Mouse (Mus musculus) G1E (cell line): ENCODE data around the gene Coq3. TPM values are rescaled to one million over a fixed set of nuclear protein-coding genes. Genes with fewer than 3 reads are reported as not detected.

Experiments used
- ATAC-seq: 2 replicates; pipeline ENCODE4 v1.8.0; 2016; ENCODE audit warnings: mild to moderate bottlenecking; ENCODE audit not compliant: insufficient number of reproducible peaks, poor library complexity, low FRiP score, severe bottlenecking; ENCODE audit errors: extremely low read depth
- DNase-seq: peaks from one replicate; pipeline ENCODE4 v3.0.0; 2012; ENCODE audit warnings: low spot score
- H3K27me3 ChIP-seq: 2 replicates; pipeline ENCODE4 v1.6.1; 2012; ENCODE audit warnings: mild to moderate bottlenecking, low read length, inconsistent platforms; ENCODE audit not compliant: insufficient read depth
- H3K36me3 ChIP-seq: replicated peaks from 2 replicates; pipeline ENCODE3; 2012; ENCODE audit warnings: mild to moderate bottlenecking, inconsistent platforms
- H3K4me1 ChIP-seq: 2 replicates; pipeline ENCODE4 v1.6.1; 2012; ENCODE audit warnings: low read depth, low read length, inconsistent platforms, mixed read lengths; ENCODE audit not compliant: insufficient read depth
- H3K4me3 ChIP-seq: 2 replicates; pipeline ENCODE4 v1.5.1; 2012; ENCODE audit warnings: low read depth, mild to moderate bottlenecking, inconsistent platforms, low read length, moderate library complexity, mixed read lengths
- H3K9me3 ChIP-seq: replicated peaks from 2 replicates; pipeline ENCODE4 v1.6.1; 2012; ENCODE audit warnings: inconsistent platforms
- CTCF ChIP-seq: IDR thresholded peaks from 2 replicates; pipeline ENCODE4 v1.5.1; 2012; ENCODE audit warnings: low read depth, low read length, inconsistent platforms, mixed read lengths
- GATA1 ChIP-seq: IDR thresholded peaks from 2 replicates; pipeline ENCODE4 v1.6.1; 2012; ENCODE audit warnings: borderline replicate concordance, low read length, inconsistent platforms, mixed read lengths
- GATA2 ChIP-seq: IDR thresholded peaks from 2 replicates; pipeline ENCODE4 v1.6.1; 2012; ENCODE audit warnings: low read depth, low read length, inconsistent platforms, borderline replicate concordance
- POLR2AphosphoS5 ChIP-seq: IDR thresholded peaks from 2 replicates; pipeline ENCODE4 v1.6.1; 2012; ENCODE audit warnings: low read depth, low read length, inconsistent platforms; ENCODE audit not compliant: insufficient replicate concordance
- TAL1 ChIP-seq: conservative IDR thresholded peaks from 2 replicates; pipeline ENCODE4 v1.6.1; 2012; ENCODE audit warnings: low read depth, low read length, inconsistent platforms, mixed read lengths
- polyA plus RNA-seq: library from polyadenylated mRNA; stranded (reverse); fragments of >175 nt; gene quantifications from 2 replicates; pipeline ENCODE4 v1.2.3, GENCODE M21; 2012
- total RNA-seq, 2 experiments: library from RNA; stranded (forward) in 1 of 2; stranded (reverse) in 1 of 2; fragments of 200-1000 nt in 1 of 2; fragments of >200 nt in 1 of 2; fragmentation: Nextera tagmentation in 1 of 2; gene quantifications; 2 replicates each; pipeline ENCODE4 v1.2.3; 2014 to 2017

Coq3 gene
- total RNA-seq (2014; fragmentation: Nextera tagmentation) (12.8 and 14.3 TPM in 2 replicates), total RNA-seq (2017) (13.5 and 15.6 TPM in 2 replicates), polyA plus RNA-seq (5.2 and 6.0 TPM in 2 replicates)

DNA sequence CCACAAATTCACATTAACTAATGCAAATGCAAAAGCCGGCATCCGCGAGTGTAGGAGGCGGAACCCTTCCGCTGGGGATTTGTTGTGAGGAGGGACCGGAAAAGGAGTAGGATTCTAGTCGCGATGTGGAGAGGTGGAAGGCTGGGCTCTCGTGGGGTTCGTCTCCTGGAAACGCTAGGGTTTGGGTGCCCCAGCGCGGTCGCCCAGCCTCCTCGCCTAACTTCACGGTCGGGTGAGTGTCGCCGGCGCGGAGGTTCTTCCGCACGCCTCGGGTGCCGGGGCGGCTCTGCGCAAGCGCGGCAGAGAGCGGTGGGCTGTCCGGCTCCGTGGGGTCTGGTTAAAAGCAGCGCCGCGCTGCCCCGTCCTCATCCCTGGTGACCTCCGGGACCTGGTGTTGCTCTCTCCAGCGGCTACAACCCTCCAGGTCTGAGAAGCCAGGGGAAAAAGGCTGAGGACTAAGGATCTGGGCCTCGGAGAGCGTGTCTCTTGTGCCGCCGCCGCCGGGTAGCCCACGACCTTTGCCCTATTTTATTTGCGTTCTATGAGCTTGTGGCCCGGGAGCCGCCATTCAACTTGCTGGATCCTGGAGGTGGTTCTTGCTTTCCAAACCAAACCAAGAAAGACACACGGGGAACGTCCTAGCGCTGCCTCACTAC, at the start of gene Coq3:
Coq3 (plus strand) TSS at position 109 of the 656 bp plus-strand sequence.
- Histone ChIP-seq H3K27me3 (no peaks in the 10 kb centered on the region), H3K36me3 (peaks cover 43% of the 10 kb centered on the region)

DNA sequence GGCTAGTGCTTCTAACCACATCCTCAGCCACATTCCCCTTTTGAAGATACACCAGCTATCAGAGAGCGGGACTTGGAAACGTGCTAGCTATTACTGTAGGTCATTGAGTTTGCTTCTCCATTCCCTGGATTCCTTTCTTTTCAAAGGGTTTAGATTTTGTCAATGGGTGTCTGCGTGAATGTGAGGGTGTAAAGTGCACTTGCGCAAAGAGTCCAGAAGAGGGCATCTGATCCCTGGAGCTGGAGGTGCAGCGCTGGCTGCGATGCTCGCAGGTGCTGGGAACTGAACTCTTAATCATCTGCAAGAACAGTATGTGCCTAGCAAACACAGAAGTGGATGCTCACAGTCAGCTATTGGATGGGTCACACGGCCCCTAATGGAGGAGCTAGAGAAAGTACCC, 46.6 kb upstream of the Coq3 start:
- peaks cover 41% of the 10 kb centered on the region for H3K36me3 ChIP-seq
- no peaks in the 10 kb centered on the region for H3K27me3 ChIP-seq
- TF ChIP-seq GATA1 (no peak), GATA2 (no peak), CTCF (no peak), TAL1 (no peak), POLR2AphosphoS5 (no peak)
- H3K9me3 ChIP-seq: no peaks in the 10 kb centered on the region
- no peak for DNase-seq
- H3K4me3 ChIP-seq: no peak overlapping the region
- H3K4me1 ChIP-seq: no peaks in the 10 kb centered on the region
- ATAC-seq: no peak

More for the DNA sequence above, at the start of gene Coq3:
- peak within 1 kb of the TSS; percentile 78 for H3K4me3 ChIP-seq
- ATAC-seq: peak; percentile 90
- TF ChIP-seq TAL1 (no peak), GATA2 (no peak), CTCF (no peak), GATA1 (no peak), POLR2AphosphoS5 (no peak)
- peaks cover 14% of the 10 kb centered on the region for H3K4me1 ChIP-seq
- H3K9me3 ChIP-seq: no peaks in the 10 kb centered on the region
- peak; percentile 71 for DNase-seq

DNA sequence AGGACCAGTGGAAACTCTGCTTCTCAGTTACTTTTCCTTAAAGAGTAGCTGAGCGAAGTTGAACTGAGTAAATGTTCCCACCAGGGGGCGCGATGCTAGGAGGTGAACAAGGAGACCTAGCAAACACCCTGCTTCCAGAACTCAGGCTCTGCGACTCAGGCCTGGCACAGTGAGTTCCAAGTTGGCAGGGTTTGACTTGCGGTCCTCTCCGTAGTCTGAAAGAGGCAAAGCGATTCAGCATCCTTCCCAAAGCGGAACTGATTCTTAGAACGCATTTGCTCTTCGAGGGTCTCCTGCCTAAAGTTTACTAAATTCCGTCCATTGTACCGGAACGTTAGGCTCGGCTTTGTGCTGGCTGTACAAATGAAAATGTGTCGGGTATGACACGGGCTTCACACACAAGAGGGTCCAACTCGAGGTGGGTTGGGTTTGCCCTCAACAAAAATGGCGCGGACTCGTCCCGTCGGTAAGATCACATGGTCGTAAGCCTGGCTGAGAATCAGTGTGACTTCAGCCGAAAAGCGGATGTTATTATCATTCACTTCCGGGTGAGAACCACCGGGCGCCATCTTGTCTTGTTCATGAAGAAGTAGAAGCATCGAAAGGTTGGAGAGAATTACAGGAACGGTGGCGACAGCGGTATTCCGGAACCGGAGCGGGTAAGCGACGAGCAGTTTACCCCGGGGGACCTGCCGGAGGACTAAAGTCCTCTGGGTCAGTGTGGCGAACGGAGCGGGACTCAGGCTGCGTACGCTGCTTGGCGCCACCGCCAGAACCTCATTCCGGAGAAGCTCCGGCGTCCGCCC, 31.8 kb upstream of the Coq3 start, which contains the start of gene Pnisr:
Pnisr (plus strand) TSS at position 103 of the 806 bp plus-strand sequence.
- TF ChIP-seq POLR2AphosphoS5 (no peak), CTCF (peak; percentile 37; the same call in 1 of the 2 replicates), GATA2 (no peak), GATA1 (no peak)
- Histone ChIP-seq H3K4me3 (peak within 1 kb of the TSS; percentile 89), H3K27me3 (no peaks in the 10 kb centered on the region), H3K9me3 (no peaks in the 10 kb centered on the region), H3K4me1 (peaks cover 23% of the 10 kb centered on the region), H3K36me3 (peaks cover 15% of the 10 kb centered on the region)
- ATAC-seq (peak; percentile 83), DNase-seq (peak; percentile 65)

DNA sequence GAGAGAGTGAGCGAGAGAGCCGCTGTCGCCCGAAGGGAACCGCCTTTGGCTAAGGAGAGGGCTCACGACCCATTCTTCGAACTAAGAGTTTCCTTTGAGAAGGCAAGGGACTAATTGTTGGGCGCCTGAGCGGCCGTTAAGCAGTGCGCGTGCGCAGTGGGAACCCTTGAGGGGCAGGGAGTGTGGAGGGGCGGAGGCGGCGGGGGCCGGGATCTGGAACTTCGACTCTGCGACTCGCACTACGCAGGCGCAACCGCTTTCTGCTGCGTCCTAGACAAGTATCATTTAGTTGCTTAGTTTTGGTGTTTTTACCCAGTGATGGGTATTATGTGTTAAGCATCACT, 31.2 kb upstream of the Coq3 start:
- Histone ChIP-seq H3K9me3 (no peaks in the 10 kb centered on the region), H3K27me3 (no peaks in the 10 kb centered on the region), H3K4me1 (peaks cover 28% of the 10 kb centered on the region), H3K4me3 (peak overlapping the region; percentile 89), H3K36me3 (peaks cover 21% of the 10 kb centered on the region)
- TF ChIP-seq GATA2 (no peak), TAL1 (no peak), GATA1 (no peak), POLR2AphosphoS5 (no peak), CTCF (no peak)
- ATAC-seq (peak; percentile 47), DNase-seq (peak; percentile 75)

DNA sequence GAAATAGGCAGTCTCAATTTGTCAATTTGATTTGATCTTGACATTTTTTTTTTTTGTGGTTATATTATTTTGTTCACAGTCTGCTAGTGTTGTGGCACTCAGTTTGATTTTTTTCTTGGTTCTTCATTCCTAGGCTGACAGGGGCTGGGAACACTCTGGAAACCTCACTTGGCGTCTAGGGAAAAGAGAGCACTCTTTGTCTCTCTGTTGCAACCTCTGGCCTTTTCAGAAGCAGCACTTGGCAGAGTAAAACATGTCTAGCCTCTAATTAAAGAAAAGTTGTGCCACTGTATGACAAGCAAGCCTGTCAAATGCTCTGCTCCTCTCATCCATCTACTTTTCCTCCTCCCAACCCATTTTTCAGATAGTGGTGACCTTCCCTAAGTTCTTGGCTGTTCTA, 22.0 kb upstream of the Coq3 start:
- Histone ChIP-seq H3K36me3 (peaks cover 84% of the 10 kb centered on the region), H3K9me3 (no peaks in the 10 kb centered on the region), H3K4me3 (no peak overlapping the region), H3K4me1 (peaks cover 5% of the 10 kb centered on the region; the same call in 1 of the 2 replicates), H3K27me3 (no peaks in the 10 kb centered on the region)
- DNase-seq: no peak
- ATAC-seq: no peak
- TF ChIP-seq TAL1 (no peak), CTCF (no peak)

DNA sequence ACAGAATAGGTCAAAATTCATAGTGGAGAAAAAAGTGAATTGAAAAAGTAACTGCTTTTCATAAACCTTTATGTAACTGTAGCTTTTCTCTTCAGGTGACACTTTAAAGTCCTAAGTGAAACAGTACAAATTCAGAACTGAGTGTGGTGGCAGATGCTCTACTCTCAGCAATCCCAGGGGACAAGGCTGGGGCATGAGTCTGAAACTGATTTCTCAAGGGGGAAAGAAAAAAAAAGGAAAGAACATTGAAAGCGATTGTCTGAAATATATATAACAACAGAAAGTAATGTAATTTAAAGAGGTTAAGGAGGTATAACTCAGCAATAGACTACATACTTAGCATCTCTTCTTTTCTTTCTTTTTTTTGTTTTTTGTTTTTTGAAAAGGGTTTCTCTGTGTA, 14.2 kb upstream of the Coq3 start:
- ATAC-seq (no peak), DNase-seq (no peak)
- H3K36me3 ChIP-seq: peaks cover 70% of the 10 kb centered on the region
- no peaks in the 10 kb centered on the region for H3K4me1 ChIP-seq
- no peak overlapping the region for H3K4me3 ChIP-seq
- H3K9me3 ChIP-seq: no peaks in the 10 kb centered on the region
- TF ChIP-seq GATA2: no peak
- TF ChIP-seq CTCF: no peak
- no peak for TF ChIP-seq POLR2AphosphoS5
- TF ChIP-seq TAL1: no peak
- no peak for TF ChIP-seq GATA1
- H3K27me3 ChIP-seq: no peaks in the 10 kb centered on the region
